Mouse (Mus musculus): ENCODE measurements around the gene Susd1.

GRCm38 (mm10) chr4:59380478-59380877 is 58.0 kb downstream of the Susd1 start:
- TF ChIP-seq POLR2A (IDR thresholded peaks at IDR 0.05; ENCODE audit: insufficient read depth, low read depth, low read length) = no peak
- TF ChIP-seq CTCF (IDR thresholded peaks at IDR 0.05) = no peak
- no peak for TF ChIP-seq EP300 (IDR thresholded peaks at IDR 0.05; ENCODE audit: insufficient read depth, low read depth, low read length)
